ENCODE assay signal across 10 mouse cellular contexts in the genomic region with DNA sequence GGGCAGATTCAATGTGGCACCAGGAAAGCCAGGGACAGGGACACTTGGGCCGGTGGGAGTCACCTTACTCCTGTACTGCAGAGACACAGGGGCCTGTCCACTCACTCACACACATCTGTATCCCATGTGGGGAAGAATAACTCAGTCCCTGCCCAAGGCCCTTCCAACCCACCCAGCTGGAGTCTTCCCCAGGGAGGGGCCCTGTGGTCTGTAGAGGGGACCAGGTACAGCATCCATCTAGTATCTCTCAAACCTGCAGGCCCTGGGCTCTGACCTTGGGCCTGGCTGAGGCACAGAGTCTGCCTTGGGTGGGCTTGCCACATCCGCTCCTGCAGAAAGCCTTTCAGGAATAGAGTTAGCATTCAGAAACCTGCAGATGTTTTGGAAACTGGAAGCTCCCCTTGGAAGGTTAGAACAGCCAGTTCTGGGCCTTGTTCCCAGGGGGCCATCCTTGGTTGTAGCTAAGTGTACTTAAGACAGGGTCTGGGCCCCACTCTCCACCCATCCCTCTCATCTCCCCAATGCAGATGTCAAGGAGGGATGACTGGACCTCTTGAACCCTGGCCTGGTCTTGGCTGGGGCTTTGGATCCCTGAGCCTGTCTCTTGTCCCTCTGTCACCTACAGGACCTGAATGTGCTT.
DNase-seq lines count a peak whose midpoint lies in the region; ATAC-seq lines count a peak whose summit lies in the region.
"Had no signal": no experiment of that assay in that cellular context is flagged by ENCODE, and none has a peak within 500 bp of the region (broad histone marks: within the 10 kb centered on the region; RNA-seq: fewer than 3 reads in every experiment).

No protein-coding gene starts in this region.

- no peaks in the 10 kb centered on the region for H3K9me3 ChIP-seq in heart, embryonic 11.5 days (replicated peaks; ENCODE audit: control insufficient read depth, low read length)
- H3K9me3 ChIP-seq in embryonic facial prominence, embryonic 13.5 days: no peaks in the 10 kb centered on the region
- H3K9me3 ChIP-seq in limb, embryonic 15.5 days: no peaks in the 10 kb centered on the region
- H3K9me3 ChIP-seq: neural tube, embryonic 12.5 days had no signal

- H3K9ac ChIP-seq in heart, embryonic 11.5 days (ENCODE audit: low read depth, low read length): 0 out of 2 replicates have a peak overlapping the region, but pooled peaks have one; percentile 0
- H3K9ac ChIP-seq in embryonic facial prominence, embryonic 13.5 days: 0 out of 2 replicates have a peak overlapping the region, but pooled peaks have one; percentile 1
- no peak overlapping the region for H3K9ac ChIP-seq in limb, embryonic 15.5 days
- H3K9ac ChIP-seq: neural tube, embryonic 12.5 days had no signal

- no peak for DNase-seq in heart, postnatal 4 days
- peak; percentile 21 for DNase-seq in CD4-positive helper T cell, adult 2 months (ENCODE audit: low read depth, low spot score)
- DNase-seq in thymus, adult 18-20 months: no peak
- no peak for DNase-seq in layer of hippocampus, postnatal 25 days (ENCODE audit: extremely low spot score in 1 of 2, low spot score in 1 of 2)
- no peak for DNase-seq in thymus, postnatal 25 days

- H3K27ac ChIP-seq in heart, embryonic 11.5 days (ENCODE audit: low read depth, low read length): peak overlapping the region; percentile 16; the same call in 1 of the 2 replicates
- peak overlapping the region; percentile 76 for H3K27ac ChIP-seq in embryonic facial prominence, embryonic 13.5 days
- H3K27ac ChIP-seq in limb, embryonic 15.5 days: peak overlapping the region; percentile 78
- H3K27ac ChIP-seq: kidney, postnatal 0 days; neural tube, embryonic 12.5 days had no signal

- H3K4me1 ChIP-seq in heart, embryonic 11.5 days (ENCODE audit: control insufficient read depth, insufficient read depth, low read length): peaks cover 30% of the 10 kb centered on the region
- H3K4me1 ChIP-seq in embryonic facial prominence, embryonic 13.5 days: peaks cover 51% of the 10 kb centered on the region
- peaks cover 57% of the 10 kb centered on the region for H3K4me1 ChIP-seq in limb, embryonic 15.5 days

- no peak for ATAC-seq in heart, embryonic 11.5 days (replicated peaks; ENCODE audit: insufficient number of reproducible peaks, low FRiP score, low TSS enrichment)
- no peak for ATAC-seq in embryonic facial prominence, embryonic 13.5 days (ENCODE audit: insufficient number of reproducible peaks, insufficient read depth, low FRiP score, low TSS enrichment, low read depth)
- no peak for ATAC-seq in limb, embryonic 15.5 days (ENCODE audit: insufficient number of reproducible peaks, low FRiP score, low TSS enrichment, low read depth)

- WGBS in heart, embryonic 11.5 days (ENCODE audit: insufficient replicate concordance): 88% methylated on average over 2 of the region's 2 CpGs
- 78% methylated on average over 2 of the region's 2 CpGs for WGBS in embryonic facial prominence, embryonic 13.5 days
- 66% methylated on average over 2 of the region's 2 CpGs for WGBS in limb, embryonic 15.5 days

- H3K27me3 ChIP-seq in heart, embryonic 11.5 days (ENCODE audit: control insufficient read depth, insufficient read depth, low read length): no peaks in the 10 kb centered on the region
- no peaks in the 10 kb centered on the region for H3K27me3 ChIP-seq in embryonic facial prominence, embryonic 13.5 days
- H3K27me3 ChIP-seq in limb, embryonic 15.5 days: no peaks in the 10 kb centered on the region
- H3K27me3 ChIP-seq: neural tube, embryonic 12.5 days had no signal

- H3K4me3 ChIP-seq in heart, embryonic 11.5 days (ENCODE audit: low read depth, low read length): no peak overlapping the region
- no peak overlapping the region for H3K4me3 ChIP-seq in embryonic facial prominence, embryonic 13.5 days
- H3K4me3 ChIP-seq in limb, embryonic 15.5 days: no peak overlapping the region
- H3K4me3 ChIP-seq: neural tube, embryonic 12.5 days had no signal

- H3K4me2 ChIP-seq in heart, embryonic 11.5 days: no peak overlapping the region
- H3K4me2 ChIP-seq in embryonic facial prominence, embryonic 13.5 days: peak overlapping the region; percentile 33; the same call in 1 of the 2 replicates
- no peak overlapping the region for H3K4me2 ChIP-seq in limb, embryonic 15.5 days
- H3K4me2 ChIP-seq: neural tube, embryonic 12.5 days had no signal

- no peaks in the 10 kb centered on the region for H3K36me3 ChIP-seq in heart, embryonic 11.5 days (ENCODE audit: control insufficient read depth, insufficient read depth, low read length)
- no peaks in the 10 kb centered on the region for H3K36me3 ChIP-seq in embryonic facial prominence, embryonic 13.5 days
- H3K36me3 ChIP-seq in limb, embryonic 15.5 days: no peaks in the 10 kb centered on the region
- H3K36me3 ChIP-seq: neural tube, embryonic 12.5 days had no signal

Comparison
In these comparisons a context has a peak if more than half of its experiments do, and no peak if none do; other contexts are left out.
1. H3K27ac ChIP-seq: peak in every context shown above with its lines; median percentile 78 in limb, embryonic 15.5 days; 76 in embryonic facial prominence, embryonic 13.5 days; 16 in heart, embryonic 11.5 days.